Mouse (Mus musculus): ENCODE measurements around the gene Prom2.

DNA sequence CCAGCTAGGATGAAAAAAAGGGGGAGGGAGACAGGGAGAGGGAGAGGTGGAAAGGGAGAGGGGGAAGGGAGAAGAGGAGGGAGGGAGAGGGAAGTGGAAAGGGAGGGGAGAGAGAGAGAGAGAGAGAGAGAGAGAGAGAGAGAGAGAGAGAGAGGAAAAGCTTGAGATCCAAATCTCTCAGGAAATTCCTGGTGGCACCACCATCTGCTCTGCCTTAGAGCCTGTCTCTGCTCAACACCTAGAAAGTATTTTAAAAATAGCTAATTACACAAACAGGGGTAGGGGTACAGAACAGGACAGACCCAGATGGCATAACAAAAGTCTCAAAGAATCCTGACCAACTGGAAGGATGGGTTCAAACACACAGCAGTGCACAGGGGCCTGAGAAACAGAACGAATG is 9.2 kb upstream of the Prom2 start:
- TF ChIP-seq POLR2A (IDR thresholded peaks at IDR 0.05; ENCODE audit: control insufficient read depth in 1 of 2, insufficient read depth in 1 of 2, low read depth in 1 of 2, low read length in 2 of 2, poor library complexity in 1 of 2) (no peak), TCF12 (IDR thresholded peaks at IDR 0.05; ENCODE audit: low read depth, low read length) (no peak), MYC (IDR thresholded peaks at IDR 0.05; ENCODE audit: low read depth, low read length) (no peak), EP300 (IDR thresholded peaks at IDR 0.05; ENCODE audit: low read depth in 1 of 2, low read length in 2 of 2) (no peak), CTCF (IDR thresholded peaks at IDR 0.05 in 2 of 3, conservative IDR thresholded peaks at IDR 0.05 in 1 of 3; ENCODE audit: control insufficient read depth in 1 of 3, insufficient read depth in 1 of 3, low read depth in 2 of 3, low read length in 3 of 3, poor library complexity in 1 of 3, severe bottlenecking in 1 of 3) (no peak), SMC3 (IDR thresholded peaks at IDR 0.05; ENCODE audit: low read depth, low read length) (no peak), USF1 (IDR thresholded peaks at IDR 0.05; ENCODE audit: low read depth, low read length) (no peak), GATA1 (IDR thresholded peaks at IDR 0.05; ENCODE audit: low read depth, low read length) (no peak), MAFK (IDR thresholded peaks at IDR 0.05; ENCODE audit: borderline replicate concordance, low read depth, low read length) (no peak), ZMIZ1 (IDR thresholded peaks at IDR 0.05; ENCODE audit: low read depth, low read length) (no peak)

Measured in MEL (cell line).